Mouse (Mus musculus) midbrain, embryonic 15.5 days (tissue): ENCODE measurements around the gene Gm11492. TPM values are rescaled to one million over a fixed set of nuclear protein-coding genes. Genes with fewer than 3 reads are reported as not detected.

ENCODE experiments used
- ATAC-seq: fragments of 200-750 bp; cut with Nextera tagmentation; replicated peaks from 2 replicates; pipeline ENCODE4 v1.8.0; 2017; ENCODE audit warnings: moderate TSS enrichment
- H3K27ac ChIP-seq: fragments of 300-500 bp; sonication (generic); 2 replicates; pipeline ENCODE4 v1.5.1; 2015; ENCODE audit warnings: mild to moderate bottlenecking, inconsistent platforms
- H3K27me3 ChIP-seq: fragments of 300-500 bp; sonication (generic); replicated peaks from 2 replicates; pipeline ENCODE4 v1.6.1; 2015; ENCODE audit warnings: inconsistent platforms
- H3K36me3 ChIP-seq: fragments of 300-500 bp; sonication (generic); replicated peaks from 2 replicates; pipeline ENCODE4 v1.6.1; 2015; ENCODE audit warnings: inconsistent platforms
- H3K4me1 ChIP-seq: fragments of 300-500 bp; sonication (generic); 2 replicates; pipeline ENCODE4 v1.6.1; 2015; ENCODE audit warnings: inconsistent platforms
- H3K4me2 ChIP-seq: fragments of 300-500 bp; sonication (generic); 2 replicates; pipeline ENCODE4 v1.6.1; 2015; ENCODE audit warnings: inconsistent platforms, mild to moderate bottlenecking, moderate library complexity
- H3K4me3 ChIP-seq: fragments of 300-500 bp; sonication (generic); 2 replicates; pipeline ENCODE4 v1.5.1; 2015; ENCODE audit warnings: mild to moderate bottlenecking, inconsistent platforms
- H3K9ac ChIP-seq: fragments of 300-500 bp; sonication (generic); 2 replicates; pipeline ENCODE4 v1.6.1; 2015; ENCODE audit warnings: mild to moderate bottlenecking, inconsistent platforms
- H3K9me3 ChIP-seq: fragments of 300-500 bp; sonication (generic); 2 replicates; pipeline ENCODE4 v1.6.1; 2016; ENCODE audit warnings: inconsistent platforms
- WGBS: fragments of 180-500 bp; shearing (Covaris S2); methylation state at CpG from one replicate; pipeline ENCODE4 v1.1.7; 2015; ENCODE audit warnings: mixed read lengths; 5-methylcytosine and 5-hydroxymethylcytosine counted together
- polyA plus RNA-seq: library from polyadenylated mRNA; unstranded; fragments of >200 nt; fragmentation: Nextera tagmentation; extraction: Ambion mirVana; gene quantifications from 2 replicates; pipeline ENCODE4 v1.2.1, GENCODE M21; 2015

Gm11492 gene
- polyA plus RNA-seq, 1 experiment from 2014 or later, result not detected

- Histone ChIP-seq H3K4me3 (no peak overlapping the region), H3K4me2 (no peak overlapping the region), H3K9me3 (no peaks in the 10 kb centered on the region), H3K36me3 (no peaks in the 10 kb centered on the region), H3K4me1 (peaks cover 16% of the 10 kb centered on the region), H3K9ac (no peak overlapping the region), H3K27me3 (no peaks in the 10 kb centered on the region), H3K27ac (no peak overlapping the region)
- 86% methylated on average over 12 of the region's 12 CpGs for WGBS
- no peak for ATAC-seq
These were observed 14.9 kb downstream of the Gm11492 start for GRCm38 (mm10) chr11:87581161-87581865.

- peaks cover 16% of the 10 kb centered on the region for H3K4me1 ChIP-seq
- no peak overlapping the region for H3K9ac ChIP-seq
- no peaks in the 10 kb centered on the region for H3K36me3 ChIP-seq
- no peak for ATAC-seq
- H3K4me3 ChIP-seq, result no peak overlapping the region
- H3K27ac ChIP-seq, result no peak overlapping the region
- no peak overlapping the region for H3K4me2 ChIP-seq
- 80% methylated on average over 8 of the region's 8 CpGs for WGBS
- H3K9me3 ChIP-seq, result no peaks in the 10 kb centered on the region
- no peaks in the 10 kb centered on the region for H3K27me3 ChIP-seq
These were observed 15.7 kb downstream of the Gm11492 start for GRCm38 (mm10) chr11:87581933-87582710.

GRCm38 (mm10) chr11:87583291-87584034 lies 17.0 kb downstream of the Gm11492 start:
- H3K9ac ChIP-seq, result no peak overlapping the region
- no peak overlapping the region for H3K27ac ChIP-seq
- H3K9me3 ChIP-seq, result no peaks in the 10 kb centered on the region
- H3K27me3 ChIP-seq, result no peaks in the 10 kb centered on the region
- H3K36me3 ChIP-seq, result no peaks in the 10 kb centered on the region
- no peak overlapping the region for H3K4me2 ChIP-seq
- ATAC-seq, result no peak
- H3K4me1 ChIP-seq, result peaks cover 4% of the 10 kb centered on the region; the same call in 1 of the 2 replicates
- no peak overlapping the region for H3K4me3 ChIP-seq
- 86% methylated on average over 6 of the region's 6 CpGs for WGBS

GRCm38 (mm10) chr11:87584711-87585505 lies 18.5 kb downstream of the Gm11492 start:
- no peak overlapping the region for H3K27ac ChIP-seq
- H3K4me2 ChIP-seq, result no peak overlapping the region
- H3K9me3 ChIP-seq, result no peaks in the 10 kb centered on the region
- no peak overlapping the region for H3K4me3 ChIP-seq
- no peaks in the 10 kb centered on the region for H3K36me3 ChIP-seq
- no peak overlapping the region for H3K9ac ChIP-seq
- no peak for ATAC-seq
- WGBS, result 86% methylated on average over 10 of the region's 10 CpGs
- H3K27me3 ChIP-seq, result no peaks in the 10 kb centered on the region
- peaks cover 9% of the 10 kb centered on the region for H3K4me1 ChIP-seq

GRCm38 (mm10) chr11:87587211-87587874 lies 20.9 kb downstream of the Gm11492 start:
- ATAC-seq, result no peak
- Histone ChIP-seq H3K36me3 (no peaks in the 10 kb centered on the region), H3K27me3 (no peaks in the 10 kb centered on the region), H3K4me1 (peaks cover 20% of the 10 kb centered on the region), H3K9ac (no peak overlapping the region), H3K4me2 (no peak overlapping the region), H3K9me3 (no peaks in the 10 kb centered on the region), H3K27ac (no peak overlapping the region), H3K4me3 (no peak overlapping the region)
- WGBS, result 92% methylated on average over 5 of the region's 5 CpGs

GRCm38 (mm10) chr11:87589605-87590004 lies 23.2 kb downstream of the Gm11492 start:
- Histone ChIP-seq H3K27ac (no peak overlapping the region), H3K9ac (no peak overlapping the region), H3K36me3 (no peaks in the 10 kb centered on the region), H3K4me3 (no peak overlapping the region), H3K9me3 (no peaks in the 10 kb centered on the region), H3K4me2 (no peak overlapping the region), H3K4me1 (peaks cover 42% of the 10 kb centered on the region), H3K27me3 (no peaks in the 10 kb centered on the region)
- 93% methylated on average over 8 of the region's 8 CpGs for WGBS
- no peak for ATAC-seq

GRCm38 (mm10) chr11:87590841-87591525 lies 24.5 kb downstream of the Gm11492 start:
- peaks cover 49% of the 10 kb centered on the region for H3K4me1 ChIP-seq
- H3K36me3 ChIP-seq, result no peaks in the 10 kb centered on the region
- no peak for ATAC-seq

GRCm38 (mm10) chr11:87591526-87592353 lies 25.3 kb downstream of the Gm11492 start, which contains the start of gene Mtmr4:
Gene Mtmr4, plus strand, starts transcription at chr11:87592162.
- Histone ChIP-seq H3K9ac (peak within 1 kb of the TSS; percentile 82), H3K9me3 (no peaks in the 10 kb centered on the region), H3K4me3 (peak within 1 kb of the TSS; percentile 72), H3K27ac (peak within 1 kb of the TSS; percentile 90), H3K27me3 (no peaks in the 10 kb centered on the region), H3K36me3 (no peaks in the 10 kb centered on the region), H3K4me2 (peak within 1 kb of the TSS; percentile 86), H3K4me1 (peaks cover 53% of the 10 kb centered on the region)
- peak; percentile 99 for ATAC-seq
- WGBS, result under 1% methylated on average over 61 of the region's 61 CpGs

More at GRCm38 (mm10) chr11:87590841-87591525, 24.5 kb downstream of the Gm11492 start:
- peak overlapping the region; percentile 72 for H3K4me3 ChIP-seq
- H3K9me3 ChIP-seq, result no peaks in the 10 kb centered on the region
- 3% methylated on average over 25 of the region's 25 CpGs for WGBS
- peak overlapping the region; percentile 82 for H3K9ac ChIP-seq
- no peaks in the 10 kb centered on the region for H3K27me3 ChIP-seq
- peak overlapping the region; percentile 86 for H3K4me2 ChIP-seq
- H3K27ac ChIP-seq, result peak overlapping the region; percentile 88

GRCm38 (mm10) chr11:87592354-87592695 lies 25.9 kb downstream of the Gm11492 start:
- Histone ChIP-seq H3K9me3 (no peaks in the 10 kb centered on the region), H3K4me2 (peak overlapping the region; percentile 78), H3K4me3 (peak overlapping the region; percentile 72), H3K4me1 (peaks cover 59% of the 10 kb centered on the region), H3K36me3 (peaks cover under 1% of the 10 kb centered on the region; the same call in 1 of the 2 replicates), H3K27ac (peak overlapping the region; percentile 90), H3K27me3 (no peaks in the 10 kb centered on the region), H3K9ac (peak overlapping the region; percentile 81)
- no peak; the same call in 1 of the 2 replicates for ATAC-seq
- WGBS, result under 1% methylated on average over 15 of the region's 15 CpGs
